ENCODE assay signal across 1 mouse cellular context in the genomic region with DNA sequence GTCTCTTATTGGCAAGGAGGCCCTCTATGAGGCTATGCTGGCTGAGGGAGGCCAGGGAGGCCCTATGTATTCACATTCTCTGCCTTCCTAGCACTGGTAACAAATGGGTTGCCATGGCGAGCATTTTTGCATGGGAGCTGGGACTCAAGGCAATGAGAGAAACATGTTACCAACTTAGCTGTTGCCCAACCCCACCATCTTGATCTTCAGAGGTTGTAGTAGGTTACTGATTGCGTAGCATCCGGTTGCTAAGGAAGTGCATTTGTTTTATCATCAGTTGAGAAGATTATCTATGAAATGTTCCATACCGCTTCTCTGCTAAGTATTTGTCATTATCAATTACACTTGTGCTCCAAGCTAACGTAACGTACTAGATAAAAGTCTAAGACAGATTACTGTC.
TF ChIP-seq lines count a peak whose summit lies in the region.

No protein-coding gene starts in this region.

TF ChIP-seq in CH12.LX, 34 proteins besides CTCF, POLR2A, EP300 and RAD21:
- TF ChIP-seq KAT2A (IDR thresholded peaks at IDR 0.05; ENCODE audit: insufficient replicate concordance, low read length) (no peak), GABPA (IDR thresholded peaks at IDR 0.05; ENCODE audit: insufficient replicate concordance, low read depth, low read length) (no peak)
